Mouse (Mus musculus): Measurements from ENCODE around the gene Rem2. TPM values are rescaled to one million over a fixed set of nuclear protein-coding genes. Genes with fewer than 3 reads are reported as not detected.

Rem2 gene
- not detected for total RNA-seq (2021)
- long read RNA-seq, experiment 1: 0 reads
- long read RNA-seq, experiment 2: 0 reads

GRCm38 (mm10) chr14:54475941-54476844 is at the start of gene Rem2:
Gene Rem2, plus strand, starts transcription at chr14:54476100.
- DNase-seq: no peak

- DNase-seq: peak; percentile 89
Measured at GRCm38 (mm10) chr14:54426689-54427398, 49.1 kb upstream of the Rem2 start, which contains the start of gene Mrpl52. Gene Mrpl52, plus strand, starts transcription at chr14:54426909.

- DNase-seq: no peak
Measured at GRCm38 (mm10) chr14:54427696-54428095, 48.2 kb upstream of the Rem2 start.

GRCm38 (mm10) chr14:54428421-54428820 is 47.5 kb upstream of the Rem2 start:
- no peak for DNase-seq

GRCm38 (mm10) chr14:54429332-54430093 is 46.4 kb upstream of the Rem2 start:
- no peak for DNase-seq

- DNase-seq: no peak
Measured at GRCm38 (mm10) chr14:54430406-54431145, 45.3 kb upstream of the Rem2 start.

GRCm38 (mm10) chr14:54431334-54432077 is 44.4 kb upstream of the Rem2 start, which contains the start of gene Mmp14:
Gene Mmp14, plus strand, starts transcription at chr14:54431612.
- peak; percentile 78 for DNase-seq

- no peak for DNase-seq
Measured at GRCm38 (mm10) chr14:54432078-54432836, 43.6 kb upstream of the Rem2 start.

GRCm38 (mm10) chr14:54432837-54433830 is 42.8 kb upstream of the Rem2 start:
- no peak for DNase-seq

- DNase-seq: no peak
Measured at GRCm38 (mm10) chr14:54433941-54434531, 41.9 kb upstream of the Rem2 start.

- DNase-seq: no peak
Measured at GRCm38 (mm10) chr14:54435194-54435918, 40.5 kb upstream of the Rem2 start.

GRCm38 (mm10) chr14:54439155-54439554 is 36.7 kb upstream of the Rem2 start:
- no peak for DNase-seq

GRCm38 (mm10) chr14:54439610-54440009 is 36.3 kb upstream of the Rem2 start:
- no peak for DNase-seq

- no peak for DNase-seq
Measured at GRCm38 (mm10) chr14:54440538-54440937, 35.4 kb upstream of the Rem2 start.

- DNase-seq: no peak
Measured at GRCm38 (mm10) chr14:54441365-54441764, 34.5 kb upstream of the Rem2 start.

- no peak for DNase-seq
Measured at GRCm38 (mm10) chr14:54442548-54442947, 33.4 kb upstream of the Rem2 start.

GRCm38 (mm10) chr14:54443196-54443595 is 32.7 kb upstream of the Rem2 start:
- peak; percentile 79 for DNase-seq
